Mouse (Mus musculus) adrenal gland, adult 8-10 months (tissue): ENCODE results near the gene Slc25a17. TPM values are rescaled to one million over a fixed set of nuclear protein-coding genes. Genes with fewer than 3 reads are reported as not detected.

Experiments used
- DNase-seq: peaks from one replicate; pipeline ENCODE4 v3.0.0; 2022
- total RNA-seq, 4 experiments: library from RNA; stranded (reverse); gene quantifications; 2 replicates each; pipeline ENCODE4 v1.2.4; 2022

Gene Slc25a17
- total RNA-seq, 4 experiments from 2014 or later: 70.7 to 112 (median 90.9) TPM

DNA sequence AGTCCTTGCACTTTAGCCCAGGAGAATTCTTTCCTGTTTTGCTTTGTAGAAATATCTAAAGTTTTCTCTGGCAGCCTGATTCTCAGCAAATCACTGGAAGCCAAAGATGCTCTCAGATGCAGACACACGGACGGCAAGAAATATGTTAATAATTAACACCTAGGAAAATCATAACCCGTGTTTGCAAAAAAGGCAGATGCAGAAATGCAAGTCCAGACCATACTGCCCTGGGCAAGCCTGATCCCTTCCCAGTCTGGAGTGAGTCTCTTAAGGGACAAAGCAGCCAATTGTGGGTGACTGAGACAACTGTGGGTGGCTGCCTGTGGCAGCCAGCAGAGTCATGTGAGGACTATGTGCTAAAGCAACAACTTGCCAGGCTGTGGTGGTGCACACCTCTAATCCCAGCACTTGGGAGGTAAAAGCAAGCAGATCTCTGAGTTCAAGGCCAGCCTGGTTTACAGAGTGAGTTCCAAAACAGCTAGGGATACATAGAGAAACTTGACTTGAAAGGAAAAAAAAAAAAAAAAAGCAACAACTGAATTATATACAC lies 60.0 kb downstream of the Slc25a17 start:
- no peak for DNase-seq

DNA sequence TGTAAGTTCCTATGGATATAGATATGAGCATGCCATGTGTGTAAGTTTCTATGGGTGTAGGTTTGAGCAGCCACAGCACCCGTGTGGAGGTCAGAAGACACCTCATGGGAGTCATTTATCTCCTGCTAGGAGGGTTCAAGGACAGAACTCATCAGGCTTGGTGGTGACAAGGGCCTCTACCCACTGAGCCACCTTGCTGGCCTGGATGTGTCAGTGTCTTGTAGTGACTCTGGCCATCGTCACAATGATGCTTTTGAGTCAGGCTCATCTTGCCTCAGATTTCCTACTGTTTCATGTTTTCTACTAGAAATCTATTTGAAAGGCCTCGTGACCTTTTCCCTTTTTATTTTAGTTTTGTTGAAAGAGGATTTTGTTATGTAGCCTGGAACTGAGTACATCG lies 61.1 kb downstream of the Slc25a17 start:
- DNase-seq: no peak

DNA sequence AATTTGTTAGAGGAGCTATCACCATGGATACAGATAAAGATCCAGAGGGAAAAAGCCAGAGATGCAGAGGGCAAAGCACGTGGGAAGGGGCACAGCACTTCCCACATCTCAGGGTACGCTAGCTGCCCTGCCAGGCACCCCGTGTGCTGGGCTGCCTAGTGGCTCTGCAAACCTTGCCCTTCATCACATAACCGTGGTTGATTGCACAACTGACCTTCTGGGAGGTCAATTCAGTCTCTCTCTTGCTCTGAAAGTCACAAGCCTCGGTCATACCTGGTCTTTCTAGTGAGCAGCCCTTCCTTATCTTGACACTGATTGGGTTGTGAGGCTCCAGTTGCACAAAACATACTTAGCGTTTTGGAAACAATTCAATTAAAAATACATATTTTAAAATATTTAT lies 62.4 kb downstream of the Slc25a17 start:
- DNase-seq: no peak

DNA sequence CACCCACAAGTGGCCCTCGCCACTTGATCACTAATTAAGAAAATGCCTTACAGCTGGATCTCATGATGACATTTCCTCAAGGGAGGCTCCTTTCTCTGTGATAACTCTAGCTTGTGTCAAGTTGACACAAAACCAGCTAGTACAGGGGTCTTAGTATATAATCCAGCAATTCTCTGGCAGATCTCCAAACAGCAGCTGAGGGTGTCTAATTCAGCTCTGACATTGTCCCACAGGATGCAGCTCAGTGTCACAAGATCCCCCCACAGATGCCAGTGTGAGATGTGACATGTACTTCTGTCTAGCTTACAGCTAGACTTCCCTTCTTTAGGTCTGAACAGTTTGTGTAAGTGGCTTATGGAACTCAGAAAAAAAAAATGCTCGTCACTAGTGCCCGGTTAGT lies 63.1 kb downstream of the Slc25a17 start:
- no peak for DNase-seq

DNA sequence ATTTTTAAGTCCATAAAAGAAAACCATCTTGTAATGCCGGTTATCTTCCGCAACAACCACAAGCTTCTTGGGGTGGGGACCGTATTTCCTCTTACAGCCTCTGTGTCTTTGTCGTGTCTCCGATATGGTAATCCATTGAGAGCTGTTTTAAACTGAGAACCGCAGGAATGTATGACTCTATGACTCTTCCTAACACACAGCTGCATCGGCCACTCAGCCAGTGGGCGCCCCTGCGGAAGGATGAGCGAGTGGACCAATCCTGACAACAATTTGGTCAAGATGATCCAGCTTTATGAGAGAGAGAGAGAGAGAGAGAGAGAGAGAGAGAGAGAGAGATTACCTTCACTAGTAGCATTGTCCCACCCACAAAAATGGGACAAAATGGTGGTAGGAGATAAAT lies 65.7 kb downstream of the Slc25a17 start:
- DNase-seq: no peak

DNA sequence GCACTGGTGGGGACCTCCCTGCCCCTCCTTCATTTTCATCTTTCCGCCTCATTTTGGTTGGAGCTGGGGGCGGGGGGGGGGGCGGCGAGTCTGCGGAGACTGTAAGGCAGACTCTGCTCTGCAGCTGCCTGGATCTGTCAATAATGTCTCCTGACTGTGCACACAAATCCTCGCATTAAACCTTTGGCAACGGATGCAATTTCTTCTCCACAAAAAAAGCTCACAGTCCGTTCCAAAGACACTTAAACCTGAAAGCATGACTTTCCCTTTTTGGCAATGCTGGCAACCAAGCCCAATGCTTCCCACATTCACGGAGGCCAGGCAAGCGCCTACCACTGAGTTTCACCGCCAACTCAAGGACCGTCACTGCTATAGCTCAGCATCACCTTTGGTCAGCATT lies 66.2 kb downstream of the Slc25a17 start:
- DNase-seq: no peak

GRCm38 (mm10) chr15:81290747-81291146 lies 69.9 kb downstream of the Slc25a17 start:
- no peak for DNase-seq

DNA sequence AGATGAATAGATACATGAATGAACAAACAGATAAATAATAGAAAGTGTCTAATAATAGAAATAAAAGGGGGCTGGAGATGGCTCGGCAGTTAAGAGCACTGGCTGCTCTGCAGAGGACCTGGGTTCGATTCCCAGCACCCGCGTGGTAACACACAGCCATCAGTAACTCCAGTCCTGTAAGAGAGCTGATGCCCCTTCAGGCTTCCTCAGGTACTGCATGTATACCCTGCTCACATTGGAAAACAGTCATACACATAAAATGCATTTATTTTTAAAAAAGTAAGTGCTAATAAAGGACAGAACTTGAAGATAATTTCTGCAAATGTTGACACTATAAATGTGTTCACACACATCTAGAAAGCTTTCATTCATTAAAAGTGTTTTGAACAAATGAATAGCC lies 70.4 kb downstream of the Slc25a17 start:
- DNase-seq: no peak

GRCm38 (mm10) chr15:81284121-81284734 lies 76.4 kb downstream of the Slc25a17 start:
- DNase-seq: no peak

GRCm38 (mm10) chr15:81278699-81279098 lies 81.9 kb downstream of the Slc25a17 start:
- peak; percentile 45 for DNase-seq

- DNase-seq: no peak
Measured at GRCm38 (mm10) chr15:81277928-81278327, 82.7 kb downstream of the Slc25a17 start.

- no peak for DNase-seq
Measured at GRCm38 (mm10) chr15:81273361-81273760, 87.3 kb downstream of the Slc25a17 start.

- peak; percentile 34 for DNase-seq
Measured at GRCm38 (mm10) chr15:81272305-81273053, 88.1 kb downstream of the Slc25a17 start.

Other genes with a start within 250 kb of the Slc25a17 start
- gene Mrtfa, start 170.1 kb downstream of the Slc25a17 start, total RNA-seq: 10 to 100 TPM; 23.4 to 48.9 (median 33.4) TPM
- gene Mchr1, start 125.3 kb downstream of the Slc25a17 start, total RNA-seq: under 1 TPM; 0.15 to 0.86 (median 0.51) TPM
- gene St13, start 39.3 kb upstream of the Slc25a17 start, total RNA-seq: 100 to 1,000 TPM; 163 to 268 (median 222) TPM
- 10 to 100 TPM; 24.8 to 34.4 (median 28.9) TPM for gene Xpnpep3, start 39.3 kb upstream of the Slc25a17 start, total RNA-seq
- gene Dnajb7, start 47.5 kb upstream of the Slc25a17 start, total RNA-seq: under 1 TPM in 1 of 4 experiments, not detected in 3; 0.34 TPM
- gene Rbx1, start 105.5 kb upstream of the Slc25a17 start, total RNA-seq: 100 to 1,000 TPM; 150 to 165 (median 155) TPM
- 100 to 1,000 TPM in 1 of 4 experiments, 10 to 100 TPM in 3; 62.2 to 107 (median 76.8) TPM for gene Ep300, start 224.5 kb upstream of the Slc25a17 start, total RNA-seq